Mouse (Mus musculus) G1E (cell line): ENCODE measurements around the gene Scaf4.

Experiments used
- CTCF ChIP-seq: IDR thresholded peaks from 2 replicates; pipeline ENCODE4 v1.5.1; 2012; ENCODE audit warnings: low read depth, low read length, inconsistent platforms, mixed read lengths
- GATA1 ChIP-seq: IDR thresholded peaks from 2 replicates; pipeline ENCODE4 v1.6.1; 2012; ENCODE audit warnings: borderline replicate concordance, low read length, inconsistent platforms, mixed read lengths

- TF ChIP-seq CTCF (no peak), GATA1 (no peak)
These were observed 62.7 kb downstream of the Scaf4 start for GRCm38 (mm10) chr16:90221441-90222070.
